Mouse (Mus musculus) neutrophil, adult 83 days (primary cell): ENCODE measurements around the gene Pigk. TPM values are rescaled to one million over a fixed set of nuclear protein-coding genes. Genes with fewer than 3 reads are reported as not detected.

Experiments
- total RNA-seq, 2 experiments: library from RNA; stranded (reverse); gene quantifications; one replicate each; pipeline ENCODE4 v1.2.4; 2023

The Pigk gene
- 10 to 100 TPM; 16.4 to 18.1 TPM for total RNA-seq

DNA sequence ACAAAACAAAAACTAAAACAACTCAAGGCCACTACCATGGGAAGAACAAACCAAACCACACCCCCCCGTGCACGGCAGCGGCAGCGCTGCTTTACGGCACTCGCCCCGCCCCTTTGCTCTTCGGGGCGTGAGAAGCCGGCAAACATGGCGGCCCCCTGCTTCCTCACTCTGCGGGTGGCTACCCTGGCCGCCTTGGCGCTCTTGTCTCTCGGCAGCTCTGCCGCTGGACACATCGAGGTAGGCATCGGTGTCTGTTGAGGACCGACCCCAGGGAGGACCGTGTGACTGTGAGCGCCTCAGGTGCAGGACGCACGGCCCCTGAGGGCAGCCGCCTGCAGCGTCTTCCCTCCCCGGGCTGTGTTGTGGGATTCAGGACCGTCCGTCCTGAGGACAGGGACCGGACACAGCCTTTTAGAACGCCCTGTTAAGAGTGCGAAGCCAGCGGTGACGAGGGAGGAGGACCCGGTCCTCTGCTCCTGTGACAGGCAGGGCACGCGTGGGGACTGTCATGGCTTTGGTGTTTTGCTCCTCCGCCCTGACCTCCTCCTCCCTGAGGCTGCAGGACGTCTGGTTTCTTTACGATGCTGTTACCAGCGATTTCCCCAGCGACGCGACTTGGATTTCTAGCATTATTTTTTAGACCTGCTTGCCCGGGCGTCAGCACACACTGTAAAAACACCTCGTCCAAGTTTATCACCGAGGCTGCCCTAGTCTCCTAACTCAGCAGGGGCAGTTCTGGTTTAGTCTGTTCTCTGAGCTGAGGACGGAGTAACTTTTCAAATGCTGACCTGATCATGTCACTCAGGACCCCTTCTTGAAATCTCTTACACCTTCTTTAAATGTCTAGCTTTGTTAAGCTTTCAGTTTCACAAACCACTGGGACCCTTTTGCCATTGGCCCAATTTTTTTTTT, at the start of gene Pigk:
TSS of gene Pigk (plus strand) at position 110 of the 912 bp plus-strand sequence.

DNA sequence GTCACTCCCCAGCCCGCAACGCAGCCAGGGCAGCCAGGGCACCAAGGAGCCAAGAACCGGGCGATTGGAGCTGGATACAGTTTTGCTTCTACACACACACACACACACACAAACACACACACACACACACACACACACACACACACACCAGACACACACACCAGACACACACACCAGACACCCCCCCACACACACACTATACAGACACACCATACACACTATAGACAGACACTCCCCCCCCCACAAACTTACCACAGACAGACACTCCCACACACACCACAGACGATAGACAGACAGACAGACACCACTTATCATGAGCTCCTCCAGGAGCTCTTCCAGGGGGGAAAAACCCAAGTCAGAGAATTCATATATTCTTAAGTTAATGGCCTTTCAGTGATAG, 45.7 kb upstream of the Pigk start, which contains the start of gene Ak5:
TSS of gene Ak5 (minus strand) at position 122 of the 400 bp plus-strand sequence.

DNA sequence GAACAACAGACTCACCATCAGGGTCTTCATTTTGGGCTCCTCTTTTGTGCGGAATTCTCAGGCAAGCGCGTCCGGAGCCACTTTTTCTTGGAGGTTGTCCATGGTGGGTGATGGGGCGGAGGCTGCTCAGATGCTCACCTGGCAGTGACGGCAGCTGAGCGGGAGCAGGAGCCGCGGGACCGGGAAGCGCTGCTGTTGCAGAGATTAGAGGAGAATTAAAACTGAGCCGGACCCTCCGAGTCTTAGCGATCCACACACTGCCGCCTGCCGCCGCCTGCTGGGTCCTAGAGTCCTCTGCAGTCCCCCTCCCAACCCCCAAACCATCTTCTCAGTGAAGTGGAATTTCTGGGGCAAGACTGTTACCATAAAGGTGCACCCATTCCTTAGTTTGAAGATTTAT, 268.1 kb downstream of the Pigk start, which contains the start of gene St6galnac5:
TSS of gene St6galnac5 (minus strand) at position 259 of the 400 bp plus-strand sequence.

Other genes starting within 250 kb of the Pigk start
- gene Ak5, start 45.7 kb upstream of the Pigk start, total RNA-seq = not detected